Mouse (Mus musculus): ENCODE results near the gene Pif1. TPM values are rescaled to one million over a fixed set of nuclear protein-coding genes. Genes with fewer than 3 reads are reported as not detected.

Pif1 gene
- polyA plus RNA-seq, 1 experiment = 0.11 TPM

GRCm38 (mm10) chr9:65598765-65599249, 11.8 kb downstream of the Pif1 start:
- H3K27ac ChIP-seq (ENCODE audit: insufficient read depth, low read depth, low read length) = no peak overlapping the region

GRCm38 (mm10) chr9:65600951-65601350, 14.0 kb downstream of the Pif1 start:
- TF ChIP-seq POLR2A (IDR thresholded peaks at IDR 0.05; ENCODE audit: low read depth, low read length) (no peak), CTCF (conservative IDR thresholded peaks at IDR 0.05; ENCODE audit: insufficient read depth, insufficient read length, low read depth, low read length) (no peak)
- DNase-seq = no peak
- no peak overlapping the region for H3K4me3 ChIP-seq (ENCODE audit: insufficient read depth, low read depth, low read length)
- no peaks in the 10 kb centered on the region for H3K36me3 ChIP-seq (ENCODE audit: control insufficient read depth, insufficient read depth, low read length)
- no peaks in the 10 kb centered on the region; the same call in 1 of the 2 replicates for H3K4me1 ChIP-seq (ENCODE audit: control insufficient read depth, insufficient read depth, low read length)
- H3K27ac ChIP-seq (ENCODE audit: insufficient read depth, low read depth, low read length) = no peak overlapping the region
- no peaks in the 10 kb centered on the region; the same call in 1 of the 2 replicates for H3K27me3 ChIP-seq (replicated peaks; ENCODE audit: control insufficient read depth, insufficient read depth, low read length)
- 60% methylated on average over 2 of the region's 2 CpGs for WGBS

More at GRCm38 (mm10) chr9:65598765-65599249, 11.8 kb downstream of the Pif1 start:
- Histone ChIP-seq H3K27me3 (replicated peaks; ENCODE audit: control insufficient read depth, insufficient read depth, low read length) (no peaks in the 10 kb centered on the region; the same call in 1 of the 2 replicates), H3K36me3 (ENCODE audit: control insufficient read depth, insufficient read depth, low read length) (no peaks in the 10 kb centered on the region), H3K4me3 (ENCODE audit: insufficient read depth, low read depth, low read length) (0 out of 2 replicates have a peak overlapping the region, but pooled peaks have one; percentile 31), H3K4me1 (ENCODE audit: control insufficient read depth, insufficient read depth, low read length) (no peaks in the 10 kb centered on the region)
- no peak for TF ChIP-seq POLR2A (IDR thresholded peaks at IDR 0.05; ENCODE audit: low read depth, low read length)
- TF ChIP-seq CTCF (conservative IDR thresholded peaks at IDR 0.05; ENCODE audit: insufficient read depth, insufficient read length, low read depth, low read length) = peak; percentile 57
- DNase-seq = peak; percentile 73
- WGBS = 46% methylated on average over 7 of the region's 11 CpGs

GRCm38 (mm10) chr9:65603401-65604102, 16.6 kb downstream of the Pif1 start:
- no peak overlapping the region for H3K27ac ChIP-seq (ENCODE audit: insufficient read depth, low read depth, low read length)
- H3K36me3 ChIP-seq (ENCODE audit: control insufficient read depth, insufficient read depth, low read length) = no peaks in the 10 kb centered on the region
- no peaks in the 10 kb centered on the region; the same call in 1 of the 2 replicates for H3K27me3 ChIP-seq (replicated peaks; ENCODE audit: control insufficient read depth, insufficient read depth, low read length)
- 63% methylated on average over 8 of the region's 8 CpGs for WGBS
- no peaks in the 10 kb centered on the region; the same call in 1 of the 2 replicates for H3K4me1 ChIP-seq (ENCODE audit: control insufficient read depth, insufficient read depth, low read length)
- TF ChIP-seq CTCF (conservative IDR thresholded peaks at IDR 0.05; ENCODE audit: insufficient read depth, insufficient read length, low read depth, low read length) (peak; percentile 54), POLR2A (IDR thresholded peaks at IDR 0.05; ENCODE audit: low read depth, low read length) (no peak)
- DNase-seq = peak; percentile 23
- H3K4me3 ChIP-seq (ENCODE audit: insufficient read depth, low read depth, low read length) = no peak overlapping the region

- DNase-seq = peak; percentile 80
- Histone ChIP-seq H3K27me3 (replicated peaks; ENCODE audit: control insufficient read depth, insufficient read depth, low read length) (no peaks in the 10 kb centered on the region), H3K36me3 (ENCODE audit: control insufficient read depth, insufficient read depth, low read length) (no peaks in the 10 kb centered on the region), H3K27ac (ENCODE audit: insufficient read depth, low read depth, low read length) (no peak overlapping the region), H3K4me3 (ENCODE audit: insufficient read depth, low read depth, low read length) (no peak overlapping the region), H3K4me1 (ENCODE audit: control insufficient read depth, insufficient read depth, low read length) (no peaks in the 10 kb centered on the region; the same call in 1 of the 2 replicates)
- TF ChIP-seq POLR2A (IDR thresholded peaks at IDR 0.05; ENCODE audit: low read depth, low read length) = no peak
- TF ChIP-seq CTCF (conservative IDR thresholded peaks at IDR 0.05; ENCODE audit: insufficient read depth, insufficient read length, low read depth, low read length) = peak; percentile 75
- WGBS = 14% methylated on average over 9 of the region's 9 CpGs
Measured at GRCm38 (mm10) chr9:65605471-65606136, 18.6 kb downstream of the Pif1 start.

GRCm38 (mm10) chr9:65606321-65607109, 19.6 kb downstream of the Pif1 start:
- DNase-seq = no peak
- Histone ChIP-seq H3K27ac (ENCODE audit: insufficient read depth, low read depth, low read length) (no peak overlapping the region), H3K36me3 (ENCODE audit: control insufficient read depth, insufficient read depth, low read length) (no peaks in the 10 kb centered on the region), H3K27me3 (replicated peaks; ENCODE audit: control insufficient read depth, insufficient read depth, low read length) (no peaks in the 10 kb centered on the region), H3K4me1 (ENCODE audit: control insufficient read depth, insufficient read depth, low read length) (no peaks in the 10 kb centered on the region; the same call in 1 of the 2 replicates), H3K4me3 (ENCODE audit: insufficient read depth, low read depth, low read length) (no peak overlapping the region)
- TF ChIP-seq CTCF (conservative IDR thresholded peaks at IDR 0.05; ENCODE audit: insufficient read depth, insufficient read length, low read depth, low read length) (no peak), POLR2A (IDR thresholded peaks at IDR 0.05; ENCODE audit: low read depth, low read length) (no peak)
- WGBS = 62% methylated on average over 9 of the region's 9 CpGs

- TF ChIP-seq CTCF (conservative IDR thresholded peaks at IDR 0.05; ENCODE audit: insufficient read depth, insufficient read length, low read depth, low read length) (no peak), POLR2A (IDR thresholded peaks at IDR 0.05; ENCODE audit: low read depth, low read length) (no peak)
- Histone ChIP-seq H3K4me3 (ENCODE audit: insufficient read depth, low read depth, low read length) (no peak overlapping the region), H3K36me3 (ENCODE audit: control insufficient read depth, insufficient read depth, low read length) (no peaks in the 10 kb centered on the region), H3K27me3 (replicated peaks; ENCODE audit: control insufficient read depth, insufficient read depth, low read length) (no peaks in the 10 kb centered on the region), H3K4me1 (ENCODE audit: control insufficient read depth, insufficient read depth, low read length) (no peaks in the 10 kb centered on the region; the same call in 1 of the 2 replicates), H3K27ac (ENCODE audit: insufficient read depth, low read depth, low read length) (no peak overlapping the region)
- DNase-seq = no peak
- 77% methylated on average over 2 of the region's 2 CpGs for whole genome bisulfite sequencing
Measured at GRCm38 (mm10) chr9:65607120-65607519, 20.2 kb downstream of the Pif1 start.
